Mouse (Mus musculus) hindbrain, embryonic 15.5 days (tissue): ENCODE measurements around the gene Gm26920. TPM values are rescaled to one million over a fixed set of nuclear protein-coding genes. Genes with fewer than 3 reads are reported as not detected.

Source experiments
- ATAC-seq: fragments of 200-750 bp; cut with Nextera tagmentation; 2 replicates; pipeline ENCODE4 v1.8.0; 2017; ENCODE audit warnings: low read depth, moderate number of reproducible peaks, moderate TSS enrichment; ENCODE audit not compliant: low FRiP score
- H3K27ac ChIP-seq: fragments of 300-500 bp; sonication (generic); replicated peaks from 2 replicates; pipeline ENCODE4 v1.5.1; 2015; ENCODE audit warnings: mild to moderate bottlenecking, inconsistent platforms
- H3K27me3 ChIP-seq: fragments of 300-500 bp; sonication (generic); 2 replicates; pipeline ENCODE4 v1.6.1; 2015; ENCODE audit warnings: control low read depth, inconsistent platforms
- H3K36me3 ChIP-seq: fragments of 300-500 bp; sonication (generic); 2 replicates; pipeline ENCODE4 v1.6.1; 2015; ENCODE audit warnings: control low read depth, inconsistent platforms
- H3K4me1 ChIP-seq: fragments of 300-500 bp; sonication (generic); replicated peaks from 2 replicates; pipeline ENCODE4 v1.6.1; 2015; ENCODE audit warnings: control low read depth, inconsistent platforms
- H3K4me2 ChIP-seq: fragments of 300-500 bp; sonication (generic); 2 replicates; pipeline ENCODE4 v1.6.1; 2015; ENCODE audit warnings: moderate library complexity, mild to moderate bottlenecking, inconsistent platforms
- H3K4me3 ChIP-seq: fragments of 300-500 bp; sonication (generic); 2 replicates; pipeline ENCODE4 v1.5.1; 2015; ENCODE audit warnings: mild to moderate bottlenecking, inconsistent platforms
- H3K9ac ChIP-seq: fragments of 300-500 bp; sonication (generic); 2 replicates; pipeline ENCODE4 v1.6.1; 2015; ENCODE audit warnings: inconsistent platforms
- H3K9me3 ChIP-seq: fragments of 300-500 bp; sonication (generic); 2 replicates; pipeline ENCODE4 v1.6.1; 2016; ENCODE audit warnings: control low read depth, inconsistent platforms
- WGBS: fragments of 180-500 bp; shearing (Covaris S2); methylation state at CpG from one replicate; pipeline ENCODE4 v1.1.7; 2015; 5-methylcytosine and 5-hydroxymethylcytosine counted together
- microRNA-seq: library from miRNA; unstranded; fragments of <30 nt; microRNA quantifications from one replicate; pipeline ENCODE4, GENCODE M21; 2016
- polyA plus RNA-seq: library from polyadenylated mRNA; unstranded; fragments of >200 nt; fragmentation: Nextera tagmentation; extraction: Ambion mirVana; gene quantifications from 2 replicates; pipeline ENCODE4 v1.2.1, GENCODE M21; 2015

Gm26920 gene
- polyA plus RNA-seq, 1 experiment from 2014 or later: 4.0 TPM

DNA sequence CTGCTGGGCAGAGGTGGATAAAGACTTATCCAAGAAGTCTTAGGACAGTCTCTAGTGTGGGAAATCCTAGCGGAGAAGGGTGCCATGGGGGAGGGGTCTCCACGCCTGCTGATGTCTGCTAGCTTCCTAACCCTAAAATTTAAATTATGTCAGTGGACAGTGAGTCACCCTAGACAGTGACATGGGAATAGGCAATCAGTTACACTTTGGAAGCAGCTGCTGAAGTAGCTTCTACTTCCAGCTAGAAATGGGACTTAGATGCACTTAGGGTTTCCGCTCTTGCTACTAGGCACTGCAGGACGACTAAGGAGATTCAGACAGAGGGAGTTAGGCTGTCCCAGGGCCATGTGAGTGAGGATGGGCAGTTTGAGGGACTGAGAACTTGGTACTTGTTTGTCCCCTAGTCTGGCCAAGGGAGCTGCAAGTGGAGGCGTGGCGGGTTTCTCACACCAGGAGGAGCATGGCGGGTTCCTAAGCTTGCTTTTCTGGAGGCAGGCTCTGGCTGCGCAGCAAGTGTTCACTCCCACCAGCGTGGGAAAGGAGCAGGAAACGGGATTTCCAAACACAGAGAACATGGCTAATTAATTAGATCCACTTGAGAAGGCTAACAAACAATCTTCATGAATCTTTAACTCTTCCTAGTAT is 79.5 kb downstream of the Gm26920 start:
- Histone ChIP-seq H3K9me3 (no peaks in the 10 kb centered on the region), H3K36me3 (peaks cover 17% of the 10 kb centered on the region), H3K27ac (no peak overlapping the region), H3K4me3 (no peak overlapping the region), H3K4me2 (no peak overlapping the region), H3K9ac (no peak overlapping the region), H3K4me1 (peaks cover 18% of the 10 kb centered on the region), H3K27me3 (no peaks in the 10 kb centered on the region)
- no peak for ATAC-seq
- WGBS: 73% methylated on average over 10 of the region's 10 CpGs

DNA sequence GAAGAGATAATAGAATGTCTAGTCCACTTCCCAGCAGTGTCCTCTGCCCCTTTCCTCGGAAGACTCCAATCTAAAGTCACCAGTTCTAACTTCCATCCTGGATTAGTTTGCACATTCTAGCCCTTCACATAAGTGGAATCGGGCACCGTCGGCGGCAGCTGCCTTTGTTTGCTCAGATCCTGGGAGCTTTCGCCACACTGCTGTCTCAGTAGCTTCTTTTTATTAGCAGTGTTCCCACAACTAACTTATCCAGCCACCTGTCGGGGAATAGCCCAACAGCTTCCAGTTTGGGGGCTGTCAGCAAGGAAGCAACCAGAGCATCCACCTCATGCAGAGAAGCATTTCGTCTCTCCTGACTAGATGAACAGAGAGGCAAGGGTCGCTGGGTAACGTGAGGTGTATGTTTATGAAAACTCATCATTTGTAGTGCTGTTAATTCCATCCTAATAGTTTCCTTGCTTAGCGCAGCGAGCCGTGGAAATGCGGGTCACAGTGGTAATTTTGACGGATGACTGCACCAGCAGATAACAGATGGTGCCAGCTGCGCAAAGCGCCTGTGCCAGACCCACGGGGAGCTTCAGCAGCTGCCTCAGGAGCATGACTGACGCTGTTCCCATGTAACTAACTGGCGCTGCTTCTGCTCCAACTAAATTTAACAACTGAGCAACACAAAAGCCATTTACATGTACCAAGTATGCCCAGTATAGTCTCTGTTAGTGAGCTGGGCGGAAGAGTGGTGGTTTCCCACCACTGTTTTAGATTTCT is 80.7 kb downstream of the Gm26920 start:
- H3K27ac ChIP-seq: peak overlapping the region; percentile 58
- H3K4me2 ChIP-seq: peak overlapping the region; percentile 31
- peak; percentile 88 for ATAC-seq
- no peak overlapping the region for H3K4me3 ChIP-seq
- H3K36me3 ChIP-seq: peaks cover 6% of the 10 kb centered on the region; the same call in 1 of the 2 replicates
- H3K9ac ChIP-seq: no peak overlapping the region
- H3K4me1 ChIP-seq: peaks cover 18% of the 10 kb centered on the region
- WGBS: 40% methylated on average over 21 of the region's 21 CpGs
- H3K9me3 ChIP-seq: no peaks in the 10 kb centered on the region
- H3K27me3 ChIP-seq: no peaks in the 10 kb centered on the region

DNA sequence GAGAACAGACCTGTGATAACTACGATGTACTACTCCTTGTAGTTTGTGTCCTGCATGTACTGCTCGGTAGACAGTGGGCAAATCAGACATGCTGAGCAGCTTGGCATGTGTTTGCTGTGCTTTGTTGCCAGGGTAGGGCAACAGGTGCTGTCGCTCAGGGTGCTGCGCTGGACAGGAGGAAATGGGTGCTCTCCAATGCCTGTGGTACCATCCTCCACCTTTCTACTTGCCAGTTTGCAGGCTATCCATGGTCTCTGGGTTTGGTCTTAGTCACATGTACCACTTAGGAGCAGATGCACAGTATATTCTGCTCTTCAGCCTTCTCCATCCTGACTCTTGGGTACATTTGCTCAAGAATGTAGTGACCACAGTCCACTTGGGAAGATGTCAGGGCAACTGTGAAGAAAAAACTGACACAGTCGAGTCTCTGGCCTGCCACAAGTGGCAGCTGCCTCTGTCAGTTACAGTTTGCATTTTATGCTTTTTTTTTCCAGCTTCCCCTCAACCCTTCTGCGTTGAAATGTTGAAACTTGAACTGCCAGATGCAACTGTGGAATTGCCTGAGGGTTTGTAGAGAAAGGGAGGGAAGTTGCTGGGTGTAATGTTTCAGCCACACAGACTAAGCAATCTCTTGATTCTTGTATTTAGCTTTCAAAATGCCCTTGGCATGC is 82.1 kb downstream of the Gm26920 start:
- H3K4me1 ChIP-seq: peaks cover 18% of the 10 kb centered on the region
- no peak overlapping the region for H3K27ac ChIP-seq
- H3K9ac ChIP-seq: no peak overlapping the region
- no peak overlapping the region for H3K4me3 ChIP-seq
- ATAC-seq: no peak
- no peaks in the 10 kb centered on the region for H3K27me3 ChIP-seq
- WGBS: 78% methylated on average over 6 of the region's 6 CpGs
- no peaks in the 10 kb centered on the region for H3K9me3 ChIP-seq
- no peak overlapping the region for H3K4me2 ChIP-seq
- 0 out of 2 replicates have a peak, but pooled peaks cover 2% of the 10 kb centered on the region for H3K36me3 ChIP-seq

DNA sequence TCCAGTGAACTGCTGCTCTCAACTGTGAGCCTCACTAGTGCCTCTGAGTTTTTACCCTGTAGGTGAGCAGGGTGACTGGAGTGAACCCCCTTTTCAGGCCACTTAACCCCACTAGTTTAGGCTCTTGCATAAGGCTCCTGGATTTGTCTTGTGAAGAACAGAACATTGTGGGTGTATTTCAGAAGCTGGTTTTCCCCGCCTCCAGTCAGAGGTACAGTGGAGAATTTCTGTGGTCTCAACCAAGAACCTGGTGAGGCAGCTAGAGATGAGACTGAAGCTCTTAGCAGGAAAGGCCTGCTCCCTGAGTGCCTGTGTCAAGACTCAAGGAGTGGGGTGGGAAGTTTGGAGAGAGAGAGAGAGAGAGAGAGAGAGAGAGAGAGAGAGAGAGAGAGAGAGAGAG is 82.6 kb downstream of the Gm26920 start:
- no peak overlapping the region for H3K9ac ChIP-seq
- H3K36me3 ChIP-seq: 0 out of 2 replicates have a peak, but pooled peaks cover 5% of the 10 kb centered on the region
- no peak for ATAC-seq
- no peak overlapping the region for H3K27ac ChIP-seq
- peaks cover 18% of the 10 kb centered on the region for H3K4me1 ChIP-seq
- H3K4me3 ChIP-seq: no peak overlapping the region
- no peak overlapping the region for H3K4me2 ChIP-seq
- no peaks in the 10 kb centered on the region for H3K9me3 ChIP-seq
- WGBS: 96% methylated on average over 1 of the region's 1 CpGs
- no peaks in the 10 kb centered on the region for H3K27me3 ChIP-seq

Small RNAs within 50 kb of the gene (microRNA-seq; reads per million reads assigned to microRNA genes)
- gene Gm23368: not detected

Other genes starting within 250 kb of the Gm26920 start
- 13.4 and 14.4 TPM in 2 replicates for gene Zfp940, start 236.7 kb downstream of the Gm26920 start, polyA plus RNA-seq
- gene Zfp420, start 230.4 kb downstream of the Gm26920 start, polyA plus RNA-seq: 18.3 and 22.3 TPM in 2 replicates
- 13.0 and 15.2 TPM in 2 replicates for gene Zfp27, start 183.8 kb downstream of the Gm26920 start, polyA plus RNA-seq
- gene Zfp383, start 182.2 kb downstream of the Gm26920 start, polyA plus RNA-seq: 5.6 and 5.8 TPM in 2 replicates
- 21.0 and 22.0 TPM in 2 replicates for gene Zfp74, start 136.3 kb downstream of the Gm26920 start, polyA plus RNA-seq
- 4.9 and 6.9 TPM in 2 replicates for gene Zfp568, start 106.5 kb downstream of the Gm26920 start, polyA plus RNA-seq
- 9.6 and 11.5 TPM in 2 replicates for gene Zfp14, start 39.0 kb downstream of the Gm26920 start, polyA plus RNA-seq
- gene Zfp82, start 17.5 kb downstream of the Gm26920 start, polyA plus RNA-seq: 8.6 and 10.9 TPM in 2 replicates
- gene Zfp566, start 117 bp upstream of the Gm26920 start, polyA plus RNA-seq: 12.4 and 16.6 TPM in 2 replicates
- 73.8 and 85.0 TPM in 2 replicates for gene Zfp260, start 4.4 kb upstream of the Gm26920 start, polyA plus RNA-seq
- 21.3 and 22.3 TPM in 2 replicates for gene Zfp382, start 31.5 kb upstream of the Gm26920 start, polyA plus RNA-seq
- 10.5 and 11.6 TPM in 2 replicates for gene Zfp146, start 79.3 kb upstream of the Gm26920 start, polyA plus RNA-seq
- gene Cox7a1, start 93.7 kb upstream of the Gm26920 start, polyA plus RNA-seq: 5.2 and 7.1 TPM in 2 replicates
- 86.4 and 88.3 TPM in 2 replicates for gene Capns1, start 108.4 kb upstream of the Gm26920 start, polyA plus RNA-seq
- 176 and 178 TPM in 2 replicates for gene Polr2i, start 141.5 kb upstream of the Gm26920 start, polyA plus RNA-seq
- gene Tbcb, start 141.9 kb upstream of the Gm26920 start, polyA plus RNA-seq: 430 and 435 TPM in 2 replicates
- gene Ovol3, start 145.3 kb upstream of the Gm26920 start, polyA plus RNA-seq: not detected in 2 replicates
- gene Thap8, start 189.7 kb upstream of the Gm26920 start, polyA plus RNA-seq: 0.52 and 0.88 TPM in 2 replicates
- 4.0 and 5.3 TPM in 2 replicates for gene Wdr62, start 190.0 kb upstream of the Gm26920 start, polyA plus RNA-seq
- gene Clip3, start 201.3 kb upstream of the Gm26920 start, polyA plus RNA-seq: 88.4 and 120 TPM in 2 replicates
- gene Alkbh6, start 218.3 kb upstream of the Gm26920 start, polyA plus RNA-seq: 121 and 135 TPM in 2 replicates
- 17.1 and 19.1 TPM in 2 replicates for gene Syne4, start 224.4 kb upstream of the Gm26920 start, polyA plus RNA-seq
- gene E130208F15Rik, start 231.3 kb upstream of the Gm26920 start, polyA plus RNA-seq: 0.98 TPM in 1 of 2 replicates, not detected in the other
- 16.2 and 17.3 TPM in 2 replicates for gene Sdhaf1, start 233.5 kb upstream of the Gm26920 start, polyA plus RNA-seq